Mouse (Mus musculus): Measurements from ENCODE around the gene Tarbp2. TPM values are rescaled to one million over a fixed set of nuclear protein-coding genes. Genes with fewer than 3 reads are reported as not detected.

Tarbp2 gene
- polyA plus RNA-seq, 1 experiment from 2014 or later = 68.5 TPM

DNA sequence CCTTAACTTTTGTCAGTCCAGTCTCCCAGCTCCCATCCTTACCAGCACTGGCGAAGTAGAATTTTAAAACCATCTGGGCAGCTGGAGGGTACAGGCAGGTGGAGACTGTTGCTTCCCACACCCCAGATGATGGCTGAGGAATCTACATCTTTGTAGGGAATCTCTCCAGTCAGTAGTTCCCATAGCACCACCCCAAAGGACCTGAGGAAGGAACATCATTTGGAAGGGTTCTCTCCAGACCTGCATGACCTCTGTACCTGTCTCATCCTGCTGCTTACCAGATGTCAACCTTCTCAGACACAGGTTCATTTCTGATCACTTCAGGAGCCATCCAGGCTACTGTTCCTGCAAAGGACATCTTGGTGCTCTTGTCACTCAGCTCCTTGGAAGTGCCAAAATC is 14.5 kb upstream of the Tarbp2 start, which contains the start of gene Gm10337:
Gm10337 (plus strand) TSS at position 276 of the 400 bp plus-strand sequence.
- Histone ChIP-seq H3K36me3 (ENCODE audit: control insufficient read depth, insufficient read depth, low read length) (peaks cover 80% of the 10 kb centered on the region), H3K4me3 (ENCODE audit: low read depth, low read length) (no peak within 1 kb of the TSS), H3K27me3 (replicated peaks; ENCODE audit: control insufficient read depth, insufficient read depth, low read length) (no peaks in the 10 kb centered on the region), H3K4me2 (ENCODE audit: low read depth, low read length) (no peak within 1 kb of the TSS), H3K9me3 (ENCODE audit: control insufficient read depth, low read length) (no peaks in the 10 kb centered on the region), H3K27ac (replicated peaks; ENCODE audit: low read depth, low read length) (no peak within 1 kb of the TSS), H3K9ac (ENCODE audit: low read depth, low read length) (no peak within 1 kb of the TSS), H3K4me1 (ENCODE audit: control insufficient read depth, insufficient read depth, low read length) (no peaks in the 10 kb centered on the region)
- no peak for ATAC-seq (ENCODE audit: low read depth)
- DNase-seq (ENCODE audit: low spot score) = no peak
- 87% methylated on average over 1 of the region's 1 CpGs for WGBS

GRCm38 (mm10) chr15:102503924-102504782 is 13.8 kb upstream of the Tarbp2 start:
- H3K4me1 ChIP-seq (ENCODE audit: control insufficient read depth, insufficient read depth, low read length) = no peaks in the 10 kb centered on the region
- no peaks in the 10 kb centered on the region for H3K9me3 ChIP-seq (ENCODE audit: control insufficient read depth, low read length)
- ATAC-seq (ENCODE audit: low read depth) (no peak), DNase-seq (ENCODE audit: low spot score) (no peak)
- H3K9ac ChIP-seq (ENCODE audit: low read depth, low read length) = no peak overlapping the region
- no peaks in the 10 kb centered on the region for H3K27me3 ChIP-seq (replicated peaks; ENCODE audit: control insufficient read depth, insufficient read depth, low read length)
- WGBS = 89% methylated on average over 9 of the region's 9 CpGs
- no peak overlapping the region for H3K4me3 ChIP-seq (ENCODE audit: low read depth, low read length)
- no peak overlapping the region for H3K4me2 ChIP-seq (ENCODE audit: low read depth, low read length)
- H3K27ac ChIP-seq (replicated peaks; ENCODE audit: low read depth, low read length) = no peak overlapping the region
- H3K36me3 ChIP-seq (ENCODE audit: control insufficient read depth, insufficient read depth, low read length) = peaks cover 74% of the 10 kb centered on the region

- H3K27ac ChIP-seq (replicated peaks; ENCODE audit: low read depth, low read length) = no peak overlapping the region
- no peaks in the 10 kb centered on the region for H3K27me3 ChIP-seq (replicated peaks; ENCODE audit: control insufficient read depth, insufficient read depth, low read length)
- no peak overlapping the region for H3K4me3 ChIP-seq (ENCODE audit: low read depth, low read length)
- WGBS = 63% methylated on average over 12 of the region's 12 CpGs
- ATAC-seq (ENCODE audit: low read depth) (no peak), DNase-seq (ENCODE audit: low spot score) (no peak)
- H3K4me2 ChIP-seq (ENCODE audit: low read depth, low read length) = no peak overlapping the region
- peaks cover 63% of the 10 kb centered on the region for H3K36me3 ChIP-seq (ENCODE audit: control insufficient read depth, insufficient read depth, low read length)
- H3K9ac ChIP-seq (ENCODE audit: low read depth, low read length) = no peak overlapping the region
- no peaks in the 10 kb centered on the region for H3K9me3 ChIP-seq (ENCODE audit: control insufficient read depth, low read length)
- H3K4me1 ChIP-seq (ENCODE audit: control insufficient read depth, insufficient read depth, low read length) = peaks cover 6% of the 10 kb centered on the region
Measured at GRCm38 (mm10) chr15:102505073-102505769, 12.8 kb upstream of the Tarbp2 start.

- WGBS = 80% methylated on average over 9 of the region's 9 CpGs
- Histone ChIP-seq H3K4me3 (ENCODE audit: low read depth, low read length) (no peak overlapping the region), H3K36me3 (ENCODE audit: control insufficient read depth, insufficient read depth, low read length) (peaks cover 56% of the 10 kb centered on the region), H3K4me1 (ENCODE audit: control insufficient read depth, insufficient read depth, low read length) (peaks cover 6% of the 10 kb centered on the region), H3K4me2 (ENCODE audit: low read depth, low read length) (no peak overlapping the region), H3K27me3 (replicated peaks; ENCODE audit: control insufficient read depth, insufficient read depth, low read length) (no peaks in the 10 kb centered on the region), H3K9me3 (ENCODE audit: control insufficient read depth, low read length) (no peaks in the 10 kb centered on the region), H3K9ac (ENCODE audit: low read depth, low read length) (no peak overlapping the region), H3K27ac (replicated peaks; ENCODE audit: low read depth, low read length) (no peak overlapping the region)
- ATAC-seq (ENCODE audit: low read depth) (no peak), DNase-seq (ENCODE audit: low spot score) (no peak)
Measured at GRCm38 (mm10) chr15:102505770-102506463, 12.1 kb upstream of the Tarbp2 start.

- Histone ChIP-seq H3K27ac (replicated peaks; ENCODE audit: low read depth, low read length) (no peak overlapping the region; the same call in 1 of the 2 replicates), H3K4me2 (ENCODE audit: low read depth, low read length) (no peak overlapping the region), H3K9me3 (ENCODE audit: control insufficient read depth, low read length) (no peaks in the 10 kb centered on the region), H3K4me1 (ENCODE audit: control insufficient read depth, insufficient read depth, low read length) (peaks cover 11% of the 10 kb centered on the region), H3K36me3 (ENCODE audit: control insufficient read depth, insufficient read depth, low read length) (peaks cover 51% of the 10 kb centered on the region), H3K27me3 (replicated peaks; ENCODE audit: control insufficient read depth, insufficient read depth, low read length) (no peaks in the 10 kb centered on the region), H3K4me3 (ENCODE audit: low read depth, low read length) (no peak overlapping the region), H3K9ac (ENCODE audit: low read depth, low read length) (no peak overlapping the region)
- ATAC-seq (ENCODE audit: low read depth) = no peak
- no peak for DNase-seq (ENCODE audit: low spot score)
- WGBS = 44% methylated on average over 2 of the region's 2 CpGs
Measured at GRCm38 (mm10) chr15:102506464-102506830, 11.5 kb upstream of the Tarbp2 start.

- 100% methylated on average over 1 of the region's 1 CpGs for whole genome bisulfite sequencing
- H3K4me3 ChIP-seq (ENCODE audit: low read depth, low read length) = no peak overlapping the region
- no peak overlapping the region for H3K9ac ChIP-seq (ENCODE audit: low read depth, low read length)
- no peak overlapping the region for H3K4me2 ChIP-seq (ENCODE audit: low read depth, low read length)
- H3K9me3 ChIP-seq (ENCODE audit: control insufficient read depth, low read length) = no peaks in the 10 kb centered on the region
- H3K36me3 ChIP-seq (ENCODE audit: control insufficient read depth, insufficient read depth, low read length) = peaks cover 46% of the 10 kb centered on the region
- no peak overlapping the region; the same call in 1 of the 2 replicates for H3K27ac ChIP-seq (replicated peaks; ENCODE audit: low read depth, low read length)
- H3K4me1 ChIP-seq (ENCODE audit: control insufficient read depth, insufficient read depth, low read length) = peaks cover 15% of the 10 kb centered on the region
- no peaks in the 10 kb centered on the region for H3K27me3 ChIP-seq (replicated peaks; ENCODE audit: control insufficient read depth, insufficient read depth, low read length)
- no peak for ATAC-seq (ENCODE audit: low read depth)
- DNase-seq (ENCODE audit: low spot score) = no peak
Measured at GRCm38 (mm10) chr15:102506864-102507263, 11.1 kb upstream of the Tarbp2 start.

DNA sequence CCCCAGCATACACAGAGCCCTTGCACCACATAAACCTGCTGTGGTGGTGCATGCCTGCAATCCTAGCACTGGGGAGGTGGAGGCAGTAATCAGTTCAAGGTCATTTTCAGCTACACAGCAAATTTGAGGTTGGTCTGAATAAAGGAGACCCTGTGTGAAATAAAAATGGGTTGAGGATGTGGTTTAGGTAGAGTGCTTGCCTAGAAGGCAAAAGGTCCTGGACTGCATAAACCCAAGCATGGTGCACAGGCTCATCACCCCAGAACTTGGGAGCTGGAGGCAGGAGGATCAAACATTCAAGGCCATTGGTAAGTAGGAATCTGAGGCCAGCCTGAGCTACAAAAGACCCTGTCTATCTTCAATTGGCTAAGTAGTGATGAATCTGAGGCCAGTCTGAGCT is 10.4 kb upstream of the Tarbp2 start:
- Histone ChIP-seq H3K27me3 (replicated peaks; ENCODE audit: control insufficient read depth, insufficient read depth, low read length) (no peaks in the 10 kb centered on the region), H3K4me3 (ENCODE audit: low read depth, low read length) (no peak overlapping the region), H3K9ac (ENCODE audit: low read depth, low read length) (no peak overlapping the region), H3K27ac (replicated peaks; ENCODE audit: low read depth, low read length) (no peak overlapping the region), H3K4me2 (ENCODE audit: low read depth, low read length) (no peak overlapping the region), H3K36me3 (ENCODE audit: control insufficient read depth, insufficient read depth, low read length) (peaks cover 40% of the 10 kb centered on the region), H3K4me1 (ENCODE audit: control insufficient read depth, insufficient read depth, low read length) (peaks cover 18% of the 10 kb centered on the region), H3K9me3 (ENCODE audit: control insufficient read depth, low read length) (no peaks in the 10 kb centered on the region)
- ATAC-seq (ENCODE audit: low read depth) (no peak), DNase-seq (ENCODE audit: low spot score) (no peak)

GRCm38 (mm10) chr15:102508336-102508735 is 9.7 kb upstream of the Tarbp2 start:
- no peaks in the 10 kb centered on the region for H3K27me3 ChIP-seq (replicated peaks; ENCODE audit: control insufficient read depth, insufficient read depth, low read length)
- peaks cover 32% of the 10 kb centered on the region for H3K36me3 ChIP-seq (ENCODE audit: control insufficient read depth, insufficient read depth, low read length)
- 79% methylated on average over 3 of the region's 3 CpGs for WGBS
- no peak overlapping the region for H3K4me2 ChIP-seq (ENCODE audit: low read depth, low read length)
- no peak overlapping the region for H3K27ac ChIP-seq (replicated peaks; ENCODE audit: low read depth, low read length)
- ATAC-seq (ENCODE audit: low read depth) = no peak
- peaks cover 18% of the 10 kb centered on the region for H3K4me1 ChIP-seq (ENCODE audit: control insufficient read depth, insufficient read depth, low read length)
- no peak for DNase-seq (ENCODE audit: low spot score)
- no peaks in the 10 kb centered on the region for H3K9me3 ChIP-seq (ENCODE audit: control insufficient read depth, low read length)
- no peak overlapping the region for H3K4me3 ChIP-seq (ENCODE audit: low read depth, low read length)
- H3K9ac ChIP-seq (ENCODE audit: low read depth, low read length) = no peak overlapping the region
